Mouse (Mus musculus) cortical plate, adult 2 months (tissue): ENCODE measurements at regions not wholly inside any gene's neighbourhood (a gene's known extent, or its start where the extent isn't known, plus 50 kb on each side); places are given as distances from the start of the nearest gene placed in this dataset.

Source experiments
- H3K27ac ChIP-seq: fragments of 200-500 bp; 2 replicates; pipeline ENCODE4 v1.5.1; 2012; ENCODE audit warnings: low read length, control low read depth, inconsistent platforms; ENCODE audit not compliant: insufficient read depth
- H3K4me1 ChIP-seq: fragments of 200-500 bp; 2 replicates; pipeline ENCODE4 v1.6.1; 2011; ENCODE audit warnings: low read length; ENCODE audit not compliant: control insufficient read depth, insufficient read depth
- H3K4me3 ChIP-seq: fragments of 200-500 bp; 2 replicates; pipeline ENCODE4 v1.5.1; 2011; ENCODE audit warnings: mild to moderate bottlenecking, low read length, control low read depth; ENCODE audit not compliant: insufficient read depth
- CTCF ChIP-seq: fragments of 200-500 bp; IDR thresholded peaks from 2 replicates; pipeline ENCODE4 v1.5.1; 2011; ENCODE audit warnings: mild to moderate bottlenecking, control low read depth, low read length; ENCODE audit not compliant: insufficient read depth; ENCODE audit errors: extremely low read depth
- POLR2A ChIP-seq: fragments of 200-500 bp; IDR thresholded peaks from 2 replicates; pipeline ENCODE4 v1.6.1; 2011; ENCODE audit warnings: mild to moderate bottlenecking, low read length, control low read depth; ENCODE audit not compliant: insufficient read depth; ENCODE audit errors: extremely low read depth

DNA sequence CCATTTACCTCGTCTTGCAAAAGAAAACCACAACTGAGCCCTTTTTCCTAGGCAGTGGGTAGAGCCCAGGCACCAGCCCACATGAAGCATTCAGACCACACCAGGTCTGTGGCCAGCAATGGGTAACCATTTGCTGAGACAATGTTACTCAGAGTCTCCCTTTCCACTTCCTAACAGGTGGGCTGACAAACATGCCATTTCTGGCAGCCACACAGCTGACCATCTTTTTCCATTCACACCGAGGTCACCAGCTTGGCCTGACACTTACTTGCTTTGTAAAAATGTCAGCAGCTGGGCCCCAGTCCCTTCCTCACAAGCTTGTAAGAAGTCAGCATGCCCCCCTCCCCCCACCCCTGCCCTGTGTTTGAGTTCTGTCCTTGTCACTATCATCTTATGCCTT is 314.6 kb downstream of the Bcor start:
- TF ChIP-seq POLR2A: no peak
- Histone ChIP-seq H3K27ac (no peak overlapping the region), H3K4me3 (no peak overlapping the region), H3K4me1 (no peaks in the 10 kb centered on the region)

DNA sequence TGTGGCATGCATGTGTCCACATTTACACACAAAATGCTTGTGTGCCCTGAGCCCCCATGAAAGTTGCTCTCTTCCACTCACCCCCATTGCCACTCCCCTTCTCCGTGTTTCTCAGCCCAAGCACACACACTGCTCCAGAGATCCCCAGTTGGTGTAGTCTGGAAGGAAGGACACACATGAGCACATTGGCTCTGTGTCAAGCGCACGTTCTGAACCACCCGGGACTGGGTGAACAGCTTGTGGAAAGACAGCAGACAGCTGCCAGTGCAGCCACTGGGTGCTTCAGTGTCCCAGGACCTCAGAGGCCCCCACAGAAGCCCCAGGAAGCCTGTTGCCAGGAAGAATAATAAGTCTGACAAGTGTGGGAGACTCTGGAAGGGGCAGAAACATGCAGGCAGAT is 304.2 kb downstream of the Bcor start:
- Histone ChIP-seq H3K4me3 (no peak overlapping the region), H3K4me1 (no peaks in the 10 kb centered on the region), H3K27ac (no peak overlapping the region)
- TF ChIP-seq CTCF (no peak), POLR2A (no peak)

GRCm38 (mm10) chrX:11859396-11859795 is 300.8 kb downstream of the Bcor start:
- TF ChIP-seq POLR2A (no peak), CTCF (0 out of 2 replicates have a peak, but pooled peaks have one; percentile 21)
- no peak overlapping the region for H3K27ac ChIP-seq

DNA sequence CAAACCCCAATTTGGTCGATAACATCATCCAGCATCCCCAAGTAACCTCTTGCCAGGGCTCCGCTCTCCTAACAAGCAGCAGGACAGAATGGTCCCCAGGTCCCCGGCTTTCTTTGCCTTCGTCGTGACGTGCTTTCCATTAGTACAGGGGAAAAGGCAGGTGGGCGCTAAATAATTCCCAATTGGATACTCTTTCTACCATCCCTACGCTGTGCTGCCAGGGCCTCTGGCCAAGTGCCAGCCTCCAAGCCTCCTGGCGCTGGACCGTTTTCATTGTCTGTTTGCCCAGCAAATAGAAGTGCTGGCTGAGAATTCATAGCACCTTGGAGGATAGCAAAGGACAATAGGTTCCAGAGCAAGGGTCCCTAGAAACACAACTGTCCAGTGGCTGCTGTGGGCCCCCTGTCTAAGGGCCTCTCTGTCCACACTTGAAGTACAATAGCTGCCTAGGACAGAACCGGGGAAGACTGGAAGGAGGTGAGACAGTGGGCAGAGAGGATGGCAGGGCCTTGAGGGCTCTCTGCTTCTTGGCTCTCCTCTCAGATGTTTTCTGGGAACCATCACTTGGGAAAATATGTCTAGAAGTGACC is 298.9 kb downstream of the Bcor start:
- Histone ChIP-seq H3K27ac (no peak overlapping the region), H3K4me3 (no peak overlapping the region), H3K4me1 (no peaks in the 10 kb centered on the region)
- no peak for TF ChIP-seq POLR2A
- TF ChIP-seq CTCF: no peak

More at GRCm38 (mm10) chrX:11859396-11859795, 300.8 kb downstream of the Bcor start:
- no peak overlapping the region for H3K4me3 ChIP-seq
- no peaks in the 10 kb centered on the region for H3K4me1 ChIP-seq

DNA sequence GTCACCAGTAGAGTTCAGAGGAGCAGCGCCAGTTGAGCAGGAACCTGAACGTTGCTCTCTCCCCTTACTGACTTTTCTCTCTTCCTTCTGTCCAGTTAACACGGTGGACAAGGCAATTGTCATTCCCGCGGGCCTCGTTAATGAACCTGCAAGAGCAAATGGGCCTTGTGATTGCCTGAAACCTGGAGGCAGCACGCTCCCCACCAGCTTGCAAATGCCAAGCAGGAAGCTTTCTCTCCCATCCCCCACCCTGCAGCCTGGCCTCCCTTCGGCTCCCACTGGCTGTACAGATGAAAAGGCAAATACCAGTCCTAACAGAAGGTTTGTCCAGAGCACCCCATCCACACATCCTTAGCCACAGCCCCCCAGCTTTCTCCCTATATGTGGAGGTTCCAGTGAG is 298.3 kb downstream of the Bcor start:
- H3K27ac ChIP-seq: no peak overlapping the region
- no peak overlapping the region for H3K4me3 ChIP-seq
- H3K4me1 ChIP-seq: no peaks in the 10 kb centered on the region
- TF ChIP-seq CTCF (no peak), POLR2A (no peak)

- TF ChIP-seq POLR2A: no peak
- TF ChIP-seq CTCF: no peak
- no peak overlapping the region for H3K27ac ChIP-seq
- H3K4me3 ChIP-seq: no peak overlapping the region
- no peaks in the 10 kb centered on the region for H3K4me1 ChIP-seq
These were observed 297.0 kb downstream of the Bcor start for GRCm38 (mm10) chrX:11863106-11863505.

- H3K4me1 ChIP-seq: no peaks in the 10 kb centered on the region
- H3K27ac ChIP-seq: no peak overlapping the region
- H3K4me3 ChIP-seq: no peak overlapping the region
- no peak for TF ChIP-seq CTCF
- TF ChIP-seq POLR2A: no peak
These were observed 286.2 kb downstream of the Bcor start for GRCm38 (mm10) chrX:11873913-11874312.

DNA sequence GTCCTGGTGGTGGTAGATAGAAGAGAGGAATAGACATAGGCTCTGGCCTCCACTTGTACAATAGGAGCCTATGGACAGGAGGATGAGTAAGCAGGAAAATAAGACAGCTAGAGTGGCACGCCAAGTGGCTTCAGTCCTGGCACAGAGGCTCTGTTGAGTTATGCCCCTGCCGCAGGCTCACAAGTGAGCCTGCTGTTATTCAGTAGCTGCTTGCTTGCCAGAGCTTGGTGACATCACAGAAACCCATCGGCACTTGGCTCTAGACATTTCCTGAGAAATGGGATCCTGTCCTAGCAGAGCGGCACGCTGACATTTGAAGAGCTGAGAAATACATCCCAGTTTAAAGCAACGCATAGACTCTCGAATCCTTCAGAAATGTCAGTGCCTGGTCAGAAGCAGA is 283.5 kb downstream of the Bcor start:
- TF ChIP-seq CTCF: no peak
- TF ChIP-seq POLR2A: no peak

GRCm38 (mm10) chrX:11878028-11878427 is 282.1 kb downstream of the Bcor start:
- H3K4me1 ChIP-seq: no peaks in the 10 kb centered on the region
- H3K27ac ChIP-seq: no peak overlapping the region
- TF ChIP-seq CTCF: no peak
- TF ChIP-seq POLR2A: no peak
- no peak overlapping the region for H3K4me3 ChIP-seq

More for the DNA sequence above, 283.5 kb downstream of the Bcor start:
- H3K4me3 ChIP-seq: no peak overlapping the region
- H3K4me1 ChIP-seq: no peaks in the 10 kb centered on the region
- H3K27ac ChIP-seq: no peak overlapping the region

DNA sequence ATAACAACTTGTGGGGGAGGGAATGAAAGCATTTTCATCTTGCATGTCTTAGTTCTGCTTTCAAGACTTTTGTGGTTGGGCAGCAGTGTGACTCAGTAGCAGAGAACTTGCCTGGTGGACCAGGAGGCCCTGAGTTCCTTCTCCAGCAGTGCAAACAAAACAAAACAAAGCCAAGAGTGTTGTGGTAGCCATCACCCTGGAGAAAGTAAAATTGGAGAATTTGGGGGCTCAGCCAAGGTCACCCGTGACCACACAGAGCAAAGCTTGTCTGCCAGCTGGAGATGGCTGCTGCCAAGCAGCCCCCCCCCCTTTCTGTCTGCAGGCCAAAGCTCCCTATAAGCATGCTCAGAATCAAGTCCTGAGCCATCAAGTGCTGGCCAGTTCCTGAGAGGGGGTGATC is 279.2 kb downstream of the Bcor start:
- H3K27ac ChIP-seq: no peak overlapping the region
- no peak for TF ChIP-seq POLR2A
- TF ChIP-seq CTCF: no peak
- no peak overlapping the region for H3K4me3 ChIP-seq
- H3K4me1 ChIP-seq: no peaks in the 10 kb centered on the region
